Mouse (Mus musculus): ENCODE measurements around the gene B4gat1. TPM values are rescaled to one million over a fixed set of nuclear protein-coding genes. Genes with fewer than 3 reads are reported as not detected.

B4gat1 gene
- total RNA-seq, 1 experiment from 2014 or later, result 0.81 TPM

DNA sequence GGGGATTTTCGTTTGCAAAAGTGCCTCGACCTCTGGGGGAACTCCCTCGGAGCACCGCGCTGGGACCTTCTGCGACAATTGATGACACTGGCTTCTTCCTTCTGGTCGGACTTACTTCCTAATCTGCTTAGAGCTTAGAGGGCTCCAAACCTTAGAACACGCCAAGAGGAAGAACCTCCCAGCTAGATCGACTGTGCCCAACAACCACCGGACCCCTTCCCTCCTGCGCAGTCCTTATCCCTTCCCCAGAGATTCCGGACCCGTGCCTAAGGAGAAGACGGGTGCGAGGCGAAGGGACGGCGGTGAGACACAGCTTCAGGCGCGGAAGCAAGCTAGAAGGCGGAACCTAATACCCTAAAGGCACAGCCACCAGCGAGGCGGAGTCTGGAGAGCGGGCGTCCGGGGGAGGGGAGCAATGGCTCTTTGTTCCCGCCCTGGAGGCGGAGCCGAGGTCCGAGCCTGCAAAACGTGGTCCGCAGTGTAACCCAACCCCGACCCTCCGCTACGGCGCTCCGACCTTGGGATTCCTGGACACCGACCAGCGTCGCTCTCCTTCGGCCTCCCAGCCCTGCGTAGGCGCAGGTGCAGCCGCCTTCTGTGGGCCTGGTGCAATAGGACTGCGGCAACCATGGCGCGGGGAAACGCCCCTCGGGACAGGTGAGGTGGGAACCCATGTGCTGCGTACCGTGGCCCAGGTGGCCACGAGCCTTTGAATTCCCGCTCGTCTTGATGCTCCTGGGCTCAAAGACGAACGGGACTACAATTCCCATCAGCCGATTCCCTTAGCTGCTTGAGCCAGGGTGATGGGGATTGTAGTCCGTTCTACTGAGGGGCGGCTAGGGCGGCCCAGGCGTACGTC, 14.8 kb upstream of the B4gat1 start, which contains the start of gene Slc29a2:
Gene Slc29a2 (plus strand): TSS at position 240 of the 859 bp plus-strand sequence.
- peak; percentile 93 for ATAC-seq (ENCODE audit: extremely low read depth, insufficient number of reproducible peaks, low FRiP score, poor library complexity, severe bottlenecking)

DNA sequence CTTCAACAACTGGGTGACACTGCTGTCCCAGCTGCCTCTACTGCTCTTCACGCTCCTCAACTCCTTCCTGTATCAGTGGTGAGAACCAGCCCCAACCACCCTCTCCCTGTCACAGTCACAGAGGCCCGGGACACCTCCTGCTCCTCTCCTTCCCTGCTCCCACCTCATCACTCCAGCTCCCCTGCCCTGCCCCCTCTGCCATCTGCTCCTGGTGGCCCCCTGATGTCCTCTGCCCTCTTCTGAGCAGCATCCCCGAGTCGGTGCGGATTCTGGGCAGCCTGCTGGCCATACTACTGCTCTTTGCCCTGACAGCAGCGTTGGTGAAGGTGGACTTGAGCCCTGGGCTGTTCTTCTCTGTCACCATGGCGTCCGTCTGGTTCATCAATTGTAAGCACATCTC, 12.5 kb upstream of the B4gat1 start:
- no peak for ATAC-seq (ENCODE audit: extremely low read depth, insufficient number of reproducible peaks, low FRiP score, poor library complexity, severe bottlenecking)

DNA sequence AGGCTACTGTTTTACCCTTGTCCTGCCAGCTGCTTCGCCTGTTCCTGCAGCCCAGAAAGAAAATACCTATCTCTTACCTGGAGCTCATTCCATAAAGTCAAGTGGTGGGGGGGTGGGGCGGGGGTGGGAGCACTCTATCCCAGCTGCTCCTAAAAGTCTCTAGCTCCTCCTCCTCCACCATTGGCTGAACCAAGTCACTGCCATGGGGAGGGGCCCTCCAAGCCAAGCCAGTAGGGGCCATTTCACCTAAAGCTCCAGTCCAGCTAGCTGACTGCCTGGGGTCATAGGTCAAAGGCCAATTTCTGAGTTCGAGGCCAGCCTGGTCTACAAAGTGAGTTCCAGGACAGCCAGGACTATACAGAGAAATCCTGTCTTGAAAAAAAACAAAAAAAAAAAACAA, 5.9 kb upstream of the B4gat1 start:
- no peak for ATAC-seq (ENCODE audit: extremely low read depth, insufficient number of reproducible peaks, low FRiP score, poor library complexity, severe bottlenecking)

DNA sequence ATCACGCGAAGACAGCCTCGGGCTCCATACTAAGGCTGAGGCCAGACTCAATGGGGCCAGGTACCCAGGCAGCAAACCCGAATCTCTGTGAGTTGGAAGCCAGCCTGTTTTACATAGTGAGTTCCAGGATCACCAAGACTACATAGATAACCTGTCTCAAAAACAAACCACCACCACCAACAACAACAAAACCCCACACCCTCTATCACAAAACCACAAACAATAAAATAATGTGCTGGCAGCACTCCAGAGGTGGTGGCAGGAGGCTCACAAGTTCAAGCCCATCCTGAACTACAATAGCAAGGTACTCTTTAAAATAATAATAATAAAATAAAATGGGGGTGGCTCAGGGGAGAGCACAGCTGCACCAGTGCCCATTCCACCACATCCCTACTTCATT, 2.0 kb upstream of the B4gat1 start:
- ATAC-seq (ENCODE audit: extremely low read depth, insufficient number of reproducible peaks, low FRiP score, poor library complexity, severe bottlenecking), result no peak

- no peak for ATAC-seq (ENCODE audit: extremely low read depth, insufficient number of reproducible peaks, low FRiP score, poor library complexity, severe bottlenecking)
Observed at GRCm38 (mm10) chr19:5037678-5038571, 701 bp upstream of the B4gat1 start.

DNA sequence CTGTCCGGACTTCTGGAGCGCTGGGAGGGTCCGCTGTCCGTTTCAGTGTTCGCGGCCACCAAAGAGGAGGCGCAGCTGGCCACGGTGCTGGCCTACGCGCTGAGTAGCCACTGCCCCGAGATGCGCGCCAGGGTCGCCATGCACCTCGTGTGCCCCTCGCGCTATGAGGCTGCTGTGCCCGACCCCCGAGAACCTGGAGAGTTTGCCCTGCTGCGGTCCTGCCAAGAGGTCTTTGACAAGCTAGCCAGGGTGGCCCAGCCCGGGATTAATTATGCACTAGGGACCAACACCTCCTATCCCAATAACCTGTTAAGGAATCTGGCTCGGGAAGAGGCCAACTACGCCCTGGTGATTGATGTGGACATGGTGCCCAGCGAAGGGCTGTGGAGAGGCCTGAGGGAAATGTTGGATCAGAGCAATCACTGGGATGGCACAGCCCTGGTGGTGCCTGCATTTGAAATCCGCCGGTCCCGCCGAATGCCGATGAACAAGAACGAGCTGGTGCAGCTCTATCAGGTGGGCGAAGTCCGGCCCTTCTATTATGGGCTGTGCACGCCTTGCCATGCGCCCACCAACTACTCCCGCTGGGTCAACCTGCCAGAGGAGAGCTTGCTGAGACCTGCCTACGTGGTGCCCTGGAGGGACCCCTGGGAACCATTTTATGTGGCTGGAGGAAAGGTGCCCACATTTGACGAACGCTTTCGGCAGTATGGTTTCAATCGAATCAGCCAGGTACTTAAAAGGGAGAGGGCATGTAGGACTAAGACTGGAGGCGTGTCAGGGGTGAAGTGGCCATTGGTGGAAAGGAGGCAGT, 882 bp downstream of the B4gat1 start:
- ATAC-seq (ENCODE audit: extremely low read depth, insufficient number of reproducible peaks, low FRiP score, poor library complexity, severe bottlenecking), result no peak

GRCm38 (mm10) chr19:5040862-5041523, 2.4 kb downstream of the B4gat1 start, which contains the start of gene Brms1:
Gene Brms1, plus strand, starts transcription at chr19:5041354.
- ATAC-seq (ENCODE audit: extremely low read depth, insufficient number of reproducible peaks, low FRiP score, poor library complexity, severe bottlenecking), result peak; percentile 76

- no peak for ATAC-seq (ENCODE audit: extremely low read depth, insufficient number of reproducible peaks, low FRiP score, poor library complexity, severe bottlenecking)
Observed at GRCm38 (mm10) chr19:5041588-5041987, 3.0 kb downstream of the B4gat1 start.

- no peak for ATAC-seq (ENCODE audit: extremely low read depth, insufficient number of reproducible peaks, low FRiP score, poor library complexity, severe bottlenecking)
Observed at GRCm38 (mm10) chr19:5045531-5045930, 6.9 kb downstream of the B4gat1 start.

DNA sequence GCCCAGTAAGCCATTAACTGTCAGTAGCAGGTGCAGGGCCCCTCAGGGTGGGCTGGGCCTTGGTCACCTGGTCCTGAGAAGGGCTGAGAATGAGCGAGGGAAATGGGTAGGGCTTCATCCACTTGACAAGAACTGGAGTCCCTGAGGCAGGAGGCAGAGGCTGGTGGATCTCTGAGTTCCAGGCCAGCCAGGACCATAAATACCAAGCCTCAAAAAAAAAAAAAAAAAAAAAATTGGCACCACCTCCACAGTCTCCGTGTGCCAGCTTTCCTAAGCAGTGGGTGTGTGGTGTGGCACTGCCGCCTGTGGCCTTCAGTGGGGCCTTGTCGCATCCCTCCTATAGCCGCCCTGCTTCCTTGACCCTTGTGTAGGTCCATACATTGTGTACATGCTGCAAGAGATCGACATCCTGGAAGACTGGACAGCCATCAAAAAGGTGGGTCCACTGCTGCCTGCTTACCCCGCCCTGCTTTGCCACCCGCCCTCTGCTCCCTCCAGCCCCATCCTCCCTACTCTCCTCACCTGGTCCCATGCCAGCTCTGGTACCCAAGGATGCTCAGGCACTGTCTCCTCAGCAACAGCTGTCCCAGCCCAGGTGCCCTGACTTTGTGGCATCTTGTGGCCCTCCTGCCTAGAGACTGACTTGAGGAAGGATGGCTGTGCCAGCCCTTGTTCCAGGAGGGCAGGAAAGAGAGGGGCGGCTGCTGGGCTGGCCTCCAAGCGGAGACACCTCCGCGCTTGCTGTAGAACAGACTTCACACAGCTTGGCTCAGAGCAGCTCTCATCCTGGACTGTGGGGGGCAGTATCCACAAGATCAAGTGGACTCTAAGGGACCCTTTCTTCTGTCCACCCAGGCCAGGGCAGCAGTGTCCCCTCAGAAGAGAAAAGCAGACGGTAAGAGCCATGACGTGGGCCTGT, 9.8 kb downstream of the B4gat1 start:
- no peak for ATAC-seq (ENCODE audit: extremely low read depth, insufficient number of reproducible peaks, low FRiP score, poor library complexity, severe bottlenecking)

GRCm38 (mm10) chr19:5049325-5049724, 10.7 kb downstream of the B4gat1 start:
- no peak for ATAC-seq (ENCODE audit: extremely low read depth, insufficient number of reproducible peaks, low FRiP score, poor library complexity, severe bottlenecking)

DNA sequence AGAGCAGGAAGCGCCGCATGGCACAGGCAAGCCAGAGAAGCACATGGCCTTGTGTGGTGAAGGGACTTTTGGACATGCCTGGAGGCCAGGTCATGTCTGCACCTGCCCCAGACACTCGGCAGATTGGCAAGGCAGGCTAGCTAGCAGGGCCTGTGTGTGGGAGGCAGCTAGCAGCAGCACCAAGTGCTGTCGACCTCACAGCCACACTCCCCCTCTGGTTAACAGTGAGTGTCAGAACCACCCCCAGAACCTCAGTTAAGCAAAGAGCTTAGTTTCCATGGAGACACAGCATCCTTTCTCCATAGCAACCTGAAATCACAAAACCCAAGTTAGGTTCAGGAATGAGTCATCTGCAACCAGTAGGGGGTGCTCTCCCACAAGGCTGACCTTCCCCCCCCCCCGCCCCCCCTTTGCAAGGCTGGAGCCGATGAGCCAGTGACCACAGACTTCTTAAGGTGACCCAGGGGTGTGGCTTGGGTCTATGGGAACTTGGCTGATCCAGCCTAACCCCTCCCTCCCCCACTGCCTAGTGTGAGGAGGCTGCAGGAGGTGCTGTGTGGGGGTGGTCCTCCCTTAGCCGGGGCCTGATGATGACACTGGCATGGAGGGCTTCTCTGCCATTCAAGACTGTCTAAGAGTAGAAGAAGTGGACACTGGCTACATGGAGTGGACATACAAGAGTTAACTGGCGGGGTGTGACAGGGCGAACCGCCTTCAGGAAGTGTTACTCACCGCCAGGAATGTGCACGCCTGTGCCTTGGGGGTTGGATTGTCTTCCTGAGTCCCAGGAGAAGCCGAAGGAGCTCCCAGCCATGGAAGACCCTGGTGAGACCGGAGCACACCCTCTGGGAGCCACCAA, 11.7 kb downstream of the B4gat1 start, which contains the start of gene Rin1:
Gene Rin1 (plus strand): TSS at position 435 of the 859 bp plus-strand sequence.
- ATAC-seq (ENCODE audit: extremely low read depth, insufficient number of reproducible peaks, low FRiP score, poor library complexity, severe bottlenecking), result no peak

GRCm38 (mm10) chr19:5051031-5051430, 12.4 kb downstream of the B4gat1 start:
- no peak for ATAC-seq (ENCODE audit: extremely low read depth, insufficient number of reproducible peaks, low FRiP score, poor library complexity, severe bottlenecking)

DNA sequence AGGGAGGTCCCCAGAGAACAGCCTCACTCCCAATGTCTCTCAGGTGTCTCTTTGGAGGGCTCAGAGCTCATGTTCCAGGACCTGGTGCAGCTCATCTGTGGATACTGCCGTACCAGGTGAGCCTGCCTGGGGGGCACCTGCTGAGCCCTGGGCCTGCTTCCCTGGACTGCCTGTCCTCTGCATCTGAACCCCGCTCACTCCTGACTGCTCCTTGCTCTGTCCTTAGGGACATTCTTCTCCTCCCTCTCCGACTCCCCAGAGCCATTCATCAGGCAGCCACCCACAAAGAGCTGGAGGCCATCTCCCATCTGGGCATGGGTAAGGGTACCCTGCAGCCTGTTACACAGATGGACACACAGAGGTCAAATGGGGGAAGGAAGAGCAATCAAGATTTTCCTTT, 12.9 kb downstream of the B4gat1 start:
- no peak for ATAC-seq (ENCODE audit: extremely low read depth, insufficient number of reproducible peaks, low FRiP score, poor library complexity, severe bottlenecking)

GRCm38 (mm10) chr19:5052166-5052822, 13.7 kb downstream of the B4gat1 start:
- no peak for ATAC-seq (ENCODE audit: extremely low read depth, insufficient number of reproducible peaks, low FRiP score, poor library complexity, severe bottlenecking)

GRCm38 (mm10) chr19:5052853-5053252, 14.2 kb downstream of the B4gat1 start:
- ATAC-seq (ENCODE audit: extremely low read depth, insufficient number of reproducible peaks, low FRiP score, poor library complexity, severe bottlenecking), result no peak

Measured in neutrophil, adult 5-6 weeks (primary cell).